Mouse (Mus musculus): ENCODE results near the gene Vamp1. TPM values are rescaled to one million over a fixed set of nuclear protein-coding genes. Genes with fewer than 3 reads are reported as not detected.

Gene Vamp1
- polyA plus RNA-seq, 1 experiment, result 19.8 TPM

DNA sequence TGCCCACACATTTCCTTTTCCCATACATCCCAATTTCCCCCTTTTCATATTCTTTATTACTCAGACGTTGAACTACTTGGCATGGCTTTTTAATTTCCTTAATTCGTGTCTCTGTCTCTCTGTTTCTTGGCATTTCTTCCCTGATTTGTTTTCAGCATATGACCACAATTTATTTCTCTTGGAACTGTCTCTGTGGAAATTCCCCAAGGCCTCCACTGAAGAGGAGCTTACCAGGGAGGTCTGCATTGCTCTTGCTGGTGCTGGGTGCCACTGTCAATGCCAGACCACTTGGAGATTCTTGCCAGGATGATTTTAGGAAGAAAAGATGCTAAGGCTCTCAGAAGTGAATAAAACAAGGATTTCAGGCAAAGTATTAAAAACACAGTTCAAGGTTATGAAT lies 2.7 kb upstream of the Vamp1 start:
- Histone ChIP-seq H3K36me3 (ENCODE audit: control insufficient read depth, insufficient read depth, low read length) (no peaks in the 10 kb centered on the region), H3K27me3 (replicated peaks; ENCODE audit: control insufficient read depth, insufficient read depth, low read length) (no peaks in the 10 kb centered on the region), H3K27ac (ENCODE audit: insufficient read depth, low read depth, low read length) (no peak overlapping the region), H3K4me3 (ENCODE audit: insufficient read depth, low read depth, low read length) (no peak overlapping the region), H3K4me1 (ENCODE audit: control insufficient read depth, insufficient read depth, low read length) (peaks cover 3% of the 10 kb centered on the region; the same call in 1 of the 2 replicates)
- TF ChIP-seq POLR2A (IDR thresholded peaks at IDR 0.05; ENCODE audit: low read depth, low read length), result no peak
- TF ChIP-seq CTCF (conservative IDR thresholded peaks at IDR 0.05; ENCODE audit: insufficient read depth, insufficient read length, low read depth, low read length), result no peak
- WGBS, result 24% methylated on average over 2 of the region's 2 CpGs
- peak; percentile 20 for DNase-seq

DNA sequence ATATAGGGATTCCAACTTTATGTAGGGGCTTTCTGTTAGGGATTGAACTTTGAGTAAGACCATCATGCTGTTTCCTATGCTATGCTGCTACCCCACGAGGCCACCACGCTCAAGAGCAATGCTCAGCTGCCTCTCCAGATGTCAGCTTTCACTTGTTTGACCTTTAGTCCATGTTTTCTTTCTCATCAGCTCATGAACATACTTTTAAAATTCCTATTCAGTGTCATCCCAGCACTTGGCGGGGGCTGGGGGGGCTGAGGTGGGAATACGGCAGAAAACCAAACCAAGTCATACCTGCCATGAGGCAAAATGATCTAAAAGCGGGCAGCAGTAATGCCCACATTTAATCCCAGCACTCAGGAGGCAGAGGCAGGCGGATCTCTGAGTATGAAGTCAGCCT lies 2.2 kb upstream of the Vamp1 start:
- WGBS, result 75% methylated on average over 6 of the region's 6 CpGs

DNA sequence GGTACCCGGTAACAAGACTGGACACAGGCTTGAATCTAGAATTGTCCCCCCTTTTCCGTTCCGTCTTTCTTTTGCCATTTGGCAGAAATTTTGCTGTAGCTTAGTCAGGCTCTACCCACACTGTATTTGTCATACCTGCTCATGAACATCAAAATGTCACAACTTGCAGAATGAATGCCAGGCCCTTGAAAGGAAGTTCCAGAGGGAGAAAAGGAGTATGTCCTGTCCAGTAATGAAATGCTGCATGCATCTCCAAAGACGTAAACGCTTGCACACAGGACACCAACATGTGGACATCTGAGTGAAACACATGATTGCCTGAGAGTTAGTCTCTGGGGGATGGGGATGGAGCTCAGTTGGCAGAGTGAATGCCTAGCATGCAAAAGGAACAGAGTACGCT lies 1.6 kb upstream of the Vamp1 start:
- TF ChIP-seq POLR2A (IDR thresholded peaks at IDR 0.05; ENCODE audit: low read depth, low read length) (no peak), CTCF (conservative IDR thresholded peaks at IDR 0.05; ENCODE audit: insufficient read depth, insufficient read length, low read depth, low read length) (no peak)
- H3K27ac ChIP-seq (ENCODE audit: insufficient read depth, low read depth, low read length), result no peak overlapping the region
- peaks cover 3% of the 10 kb centered on the region; the same call in 1 of the 2 replicates for H3K4me1 ChIP-seq (ENCODE audit: control insufficient read depth, insufficient read depth, low read length)
- no peak overlapping the region for H3K4me3 ChIP-seq (ENCODE audit: insufficient read depth, low read depth, low read length)
- no peaks in the 10 kb centered on the region for H3K27me3 ChIP-seq (replicated peaks; ENCODE audit: control insufficient read depth, insufficient read depth, low read length)
- 75% methylated on average over 6 of the region's 6 CpGs for WGBS
- H3K36me3 ChIP-seq (ENCODE audit: control insufficient read depth, insufficient read depth, low read length), result no peaks in the 10 kb centered on the region
- DNase-seq, result no peak

More for the DNA sequence above, 2.2 kb upstream of the Vamp1 start:
- Histone ChIP-seq H3K4me3 (ENCODE audit: insufficient read depth, low read depth, low read length) (no peak overlapping the region), H3K36me3 (ENCODE audit: control insufficient read depth, insufficient read depth, low read length) (no peaks in the 10 kb centered on the region), H3K27ac (ENCODE audit: insufficient read depth, low read depth, low read length) (no peak overlapping the region), H3K27me3 (replicated peaks; ENCODE audit: control insufficient read depth, insufficient read depth, low read length) (no peaks in the 10 kb centered on the region), H3K4me1 (ENCODE audit: control insufficient read depth, insufficient read depth, low read length) (peaks cover 3% of the 10 kb centered on the region; the same call in 1 of the 2 replicates)
- DNase-seq, result no peak
- TF ChIP-seq CTCF (conservative IDR thresholded peaks at IDR 0.05; ENCODE audit: insufficient read depth, insufficient read length, low read depth, low read length), result no peak

DNA sequence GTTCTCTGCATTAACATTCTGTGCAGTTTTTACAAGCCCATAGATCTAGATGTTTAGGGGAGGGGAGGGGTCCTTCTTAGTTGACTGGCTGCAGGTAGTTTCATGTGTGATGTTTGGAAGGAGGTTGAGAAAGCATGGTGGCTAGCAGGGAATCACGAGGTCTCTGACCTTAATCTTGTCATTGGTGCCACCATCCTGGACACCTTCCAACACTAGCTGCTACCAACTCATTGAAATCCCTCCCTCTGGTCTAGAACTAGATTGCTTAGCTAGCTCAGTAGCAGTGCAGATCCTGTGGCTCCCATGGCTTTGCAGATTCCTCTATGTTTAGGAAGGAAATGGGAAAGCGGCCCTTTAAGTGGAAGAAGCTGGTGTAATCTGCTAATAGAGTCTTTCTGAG lies 1.5 kb downstream of the Vamp1 start:
- Histone ChIP-seq H3K4me3 (ENCODE audit: insufficient read depth, low read depth, low read length) (no peak overlapping the region), H3K4me1 (ENCODE audit: control insufficient read depth, insufficient read depth, low read length) (peaks cover 3% of the 10 kb centered on the region; the same call in 1 of the 2 replicates), H3K27me3 (replicated peaks; ENCODE audit: control insufficient read depth, insufficient read depth, low read length) (no peaks in the 10 kb centered on the region), H3K36me3 (ENCODE audit: control insufficient read depth, insufficient read depth, low read length) (no peaks in the 10 kb centered on the region; the same call in 1 of the 2 replicates), H3K27ac (ENCODE audit: insufficient read depth, low read depth, low read length) (no peak overlapping the region)
- 64% methylated on average over 2 of the region's 2 CpGs for WGBS
- peak; percentile 23 for DNase-seq
- no peak for TF ChIP-seq CTCF (conservative IDR thresholded peaks at IDR 0.05; ENCODE audit: insufficient read depth, insufficient read length, low read depth, low read length)
- no peak for TF ChIP-seq POLR2A (IDR thresholded peaks at IDR 0.05; ENCODE audit: low read depth, low read length)

DNA sequence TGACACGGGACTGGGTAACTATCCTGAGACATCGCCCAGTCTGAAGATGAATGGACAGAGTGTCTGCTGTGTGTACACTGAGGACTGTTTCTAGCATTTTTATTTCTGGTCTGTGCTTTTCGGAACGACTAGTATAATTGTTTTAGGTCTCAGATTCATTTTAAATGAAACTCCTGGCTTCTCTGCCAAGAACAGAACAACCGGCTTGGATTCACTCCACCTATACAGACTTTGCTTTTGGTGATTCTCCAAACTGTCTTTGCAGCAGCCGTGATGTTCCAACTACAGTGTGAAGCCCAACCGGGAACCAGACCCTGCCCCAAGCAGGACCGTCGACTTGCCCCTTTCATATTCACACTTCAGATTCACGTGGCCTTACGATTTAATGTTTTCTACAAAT lies 2.5 kb downstream of the Vamp1 start:
- no peaks in the 10 kb centered on the region; the same call in 1 of the 2 replicates for H3K36me3 ChIP-seq (ENCODE audit: control insufficient read depth, insufficient read depth, low read length)
- no peak for DNase-seq
- H3K27ac ChIP-seq (ENCODE audit: insufficient read depth, low read depth, low read length), result no peak overlapping the region
- H3K4me3 ChIP-seq (ENCODE audit: insufficient read depth, low read depth, low read length), result no peak overlapping the region
- no peaks in the 10 kb centered on the region for H3K27me3 ChIP-seq (replicated peaks; ENCODE audit: control insufficient read depth, insufficient read depth, low read length)
- no peak for TF ChIP-seq CTCF (conservative IDR thresholded peaks at IDR 0.05; ENCODE audit: insufficient read depth, insufficient read length, low read depth, low read length)
- peaks cover 3% of the 10 kb centered on the region; the same call in 1 of the 2 replicates for H3K4me1 ChIP-seq (ENCODE audit: control insufficient read depth, insufficient read depth, low read length)
- WGBS, result 92% methylated on average over 11 of the region's 11 CpGs

DNA sequence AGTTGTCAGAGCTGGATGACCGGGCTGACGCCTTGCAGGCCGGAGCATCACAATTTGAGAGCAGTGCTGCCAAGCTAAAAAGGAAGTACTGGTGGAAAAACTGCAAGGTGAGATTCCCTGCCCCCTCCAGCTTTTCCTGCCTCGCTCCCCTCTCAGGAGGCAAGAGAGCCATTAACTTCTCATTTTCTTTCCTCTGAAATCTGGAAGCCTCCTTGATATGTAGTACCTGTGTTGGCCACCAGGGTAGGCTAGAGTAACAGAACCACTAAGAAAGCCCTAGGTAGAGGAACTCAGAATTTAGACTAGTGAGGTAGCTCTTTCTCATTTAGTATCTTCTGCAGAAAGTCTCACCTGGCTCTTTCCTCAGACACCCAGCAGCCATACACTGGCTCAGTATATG lies 3.6 kb downstream of the Vamp1 start:
- TF ChIP-seq CTCF (conservative IDR thresholded peaks at IDR 0.05; ENCODE audit: insufficient read depth, insufficient read length, low read depth, low read length) (peak; percentile 40), POLR2A (IDR thresholded peaks at IDR 0.05; ENCODE audit: low read depth, low read length) (no peak)
- Histone ChIP-seq H3K36me3 (ENCODE audit: control insufficient read depth, insufficient read depth, low read length) (no peaks in the 10 kb centered on the region; the same call in 1 of the 2 replicates), H3K27me3 (replicated peaks; ENCODE audit: control insufficient read depth, insufficient read depth, low read length) (no peaks in the 10 kb centered on the region), H3K27ac (ENCODE audit: insufficient read depth, low read depth, low read length) (no peak overlapping the region), H3K4me1 (ENCODE audit: control insufficient read depth, insufficient read depth, low read length) (peaks cover 3% of the 10 kb centered on the region; the same call in 1 of the 2 replicates), H3K4me3 (ENCODE audit: insufficient read depth, low read depth, low read length) (no peak overlapping the region)
- peak; percentile 76 for DNase-seq
- 79% methylated on average over 4 of the region's 4 CpGs for WGBS

DNA sequence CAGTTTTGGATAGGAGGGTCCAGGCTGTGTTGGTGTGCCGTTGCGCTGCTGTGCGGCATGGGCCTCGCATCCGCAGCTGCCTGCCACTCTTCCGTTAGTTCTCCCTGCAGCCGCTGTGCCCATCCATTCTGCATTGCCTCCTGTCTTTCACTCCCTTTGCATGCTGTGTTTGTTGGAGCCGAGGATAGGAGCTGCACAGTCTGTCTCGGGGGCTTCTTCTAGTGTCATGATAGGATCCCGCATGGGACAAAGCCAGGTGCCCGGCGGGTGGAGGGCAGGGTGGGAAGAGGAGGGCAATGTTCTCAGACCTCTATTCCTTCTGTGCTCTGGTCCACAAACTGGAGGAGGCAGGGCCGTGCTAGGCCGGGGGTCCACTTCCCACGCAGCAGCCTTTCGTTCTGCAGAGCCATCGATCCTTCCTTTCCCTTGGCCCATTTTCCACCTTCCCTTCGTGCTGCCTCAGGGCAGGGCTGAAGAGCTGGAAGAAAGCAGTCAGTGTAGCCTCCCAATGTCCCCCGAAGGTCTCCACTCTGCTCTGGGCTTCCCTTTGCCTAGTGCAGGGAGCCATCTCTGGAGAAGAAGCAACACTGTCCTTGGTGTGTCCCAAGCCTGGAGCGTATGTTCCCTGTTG lies 5.9 kb downstream of the Vamp1 start:
- DNase-seq, result no peak
- TF ChIP-seq CTCF (conservative IDR thresholded peaks at IDR 0.05; ENCODE audit: insufficient read depth, insufficient read length, low read depth, low read length) (no peak), POLR2A (IDR thresholded peaks at IDR 0.05; ENCODE audit: low read depth, low read length) (no peak)
- Histone ChIP-seq H3K4me3 (ENCODE audit: insufficient read depth, low read depth, low read length) (no peak overlapping the region), H3K27me3 (replicated peaks; ENCODE audit: control insufficient read depth, insufficient read depth, low read length) (no peaks in the 10 kb centered on the region), H3K4me1 (ENCODE audit: control insufficient read depth, insufficient read depth, low read length) (peaks cover 3% of the 10 kb centered on the region; the same call in 1 of the 2 replicates), H3K36me3 (ENCODE audit: control insufficient read depth, insufficient read depth, low read length) (no peaks in the 10 kb centered on the region; the same call in 1 of the 2 replicates), H3K27ac (ENCODE audit: insufficient read depth, low read depth, low read length) (no peak overlapping the region)
- 92% methylated on average over 20 of the region's 20 CpGs for WGBS
